Mouse (Mus musculus): ENCODE measurements at regions not wholly inside any gene's neighbourhood (a gene's known extent, or its start where the extent isn't known, plus 50 kb on each side); places are given as distances from the start of the nearest gene placed in this dataset.

- TF ChIP-seq POLR2A (IDR thresholded peaks at IDR 0.05; ENCODE audit: extremely low read depth, insufficient read depth, low read length) (no peak), CTCF (IDR thresholded peaks at IDR 0.05; ENCODE audit: extremely low read depth, insufficient read depth, low read length) (no peak)
Measured at GRCm38 (mm10) chr3:60388593-60388992, 84.0 kb upstream of the Mbnl1 start.

Measured in cortical plate, adult 2 months (tissue).